Mouse (Mus musculus) liver, embryonic 14.5 days (tissue): ENCODE measurements at regions not wholly inside any gene's neighbourhood (a gene's known extent, or its start where the extent isn't known, plus 50 kb on each side); places are given as distances from the start of the nearest gene placed in this dataset.

Experiments used
- CTCF ChIP-seq: IDR thresholded peaks from 2 replicates; pipeline ENCODE4 v1.5.1; 2016; ENCODE audit warnings: antibody characterized with exemption, low read depth, control low read depth
- EP300 ChIP-seq: IDR thresholded peaks from 2 replicates; pipeline ENCODE4 v1.6.1; 2016; ENCODE audit warnings: antibody characterized with exemption, low read depth

DNA sequence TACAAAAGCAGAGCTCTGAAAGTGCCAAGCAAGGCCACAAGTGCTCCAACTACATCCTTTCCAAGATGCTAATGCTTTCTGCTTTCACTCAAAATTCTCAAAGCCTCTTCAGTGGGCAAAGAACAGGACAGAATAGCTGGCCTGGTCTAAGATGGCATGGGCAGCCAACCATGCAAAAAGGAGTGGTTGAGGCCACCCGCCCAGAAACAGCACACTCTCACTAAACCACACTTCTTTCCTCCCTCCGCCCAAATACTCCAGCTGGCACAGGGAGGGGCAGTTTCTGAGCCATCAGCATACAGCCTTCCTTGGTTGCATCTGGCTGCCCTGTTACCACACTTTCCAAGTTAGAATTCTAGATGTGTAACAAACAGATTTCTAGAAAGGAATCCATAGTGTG, 55.4 kb upstream of the Picalm start:
- TF ChIP-seq CTCF (no peak), EP300 (no peak)
